Mouse (Mus musculus) right cerebral cortex, adult 18-20 months (tissue): ENCODE data around the gene Nudt21.

Experiments
- DNase-seq: peaks from one replicate; pipeline ENCODE4 v3.0.0; 2022; ENCODE audit warnings: mixed read lengths

Gene Nudt21

GRCm38 (mm10) chr8:94036944-94037524 is at the start of gene Nudt21, which contains the start of gene Ogfod1:
Gene Nudt21 (minus strand): TSS chr8:94037031.
Gene Ogfod1 (plus strand): TSS chr8:94037198.
- DNase-seq, result peak; percentile 97

- DNase-seq, result no peak
Observed at GRCm38 (mm10) chr8:94076461-94077192, 39.8 kb upstream of the Nudt21 start.

- no peak for DNase-seq
Observed at GRCm38 (mm10) chr8:94068793-94069192, 32.0 kb upstream of the Nudt21 start.

- no peak for DNase-seq
Observed at GRCm38 (mm10) chr8:94066121-94066863, 29.5 kb upstream of the Nudt21 start.

GRCm38 (mm10) chr8:94057157-94057854 is 20.5 kb upstream of the Nudt21 start:
- peak; percentile 26 for DNase-seq

GRCm38 (mm10) chr8:94052696-94053095 is 15.9 kb upstream of the Nudt21 start:
- no peak for DNase-seq

GRCm38 (mm10) chr8:94047845-94048244 is 11.0 kb upstream of the Nudt21 start:
- no peak for DNase-seq

GRCm38 (mm10) chr8:94037806-94038205 is 975 bp upstream of the Nudt21 start:
- no peak for DNase-seq

- DNase-seq, result peak; percentile 72
Observed at GRCm38 (mm10) chr8:94036541-94036940, 290 bp downstream of the Nudt21 start.

- no peak for DNase-seq
Observed at GRCm38 (mm10) chr8:94035200-94035599, 1.6 kb downstream of the Nudt21 start.

- no peak for DNase-seq
Observed at GRCm38 (mm10) chr8:94033601-94034000, 3.2 kb downstream of the Nudt21 start.

GRCm38 (mm10) chr8:94029701-94030100 is 7.1 kb downstream of the Nudt21 start:
- no peak for DNase-seq

- no peak for DNase-seq
Observed at GRCm38 (mm10) chr8:94023916-94024315, 12.9 kb downstream of the Nudt21 start.

- DNase-seq, result no peak
Observed at GRCm38 (mm10) chr8:94013026-94013612, 23.7 kb downstream of the Nudt21 start.

GRCm38 (mm10) chr8:94012013-94012951 is 24.5 kb downstream of the Nudt21 start, which contains the start of gene Amfr:
Gene Amfr (minus strand): TSS chr8:94012842.
- DNase-seq, result peak; percentile 59

GRCm38 (mm10) chr8:94011076-94012012 is 25.5 kb downstream of the Nudt21 start:
- no peak for DNase-seq

- no peak for DNase-seq
Observed at GRCm38 (mm10) chr8:94010101-94010705, 26.6 kb downstream of the Nudt21 start.

GRCm38 (mm10) chr8:94009243-94009845 is 27.5 kb downstream of the Nudt21 start:
- no peak for DNase-seq

GRCm38 (mm10) chr8:94004139-94004538 is 32.7 kb downstream of the Nudt21 start:
- peak; percentile 29 for DNase-seq
